Mouse (Mus musculus) gastrocnemius, postnatal 14 days (tissue): ENCODE measurements around the gene Cdc34b. TPM values are rescaled to one million over a fixed set of nuclear protein-coding genes. Genes with fewer than 3 reads are reported as not detected.
"Not testable (repeated sequence)": the region's sequence is repeated elsewhere in the genome, so short reads cannot be mapped to it uniquely, and the experiment has no call there.

Experiments
- DNase-seq: peaks from one replicate; pipeline ENCODE4 v3.0.0; 2021; ENCODE audit warnings: mixed read lengths
- intact Hi-C: fragments of 180-260 bp; cut with DNase I; formaldehyde crosslinking; loops from one replicate; pipeline ENCODE4 v1.15.1; 2025; ENCODE audit warnings: low total_unique reads
- long read RNA-seq, 2 experiments: library from polyadenylated mRNA; stranded (forward); transcript quantifications; one replicate each; pipeline ENCODE4 v2.0.0; 2021
- total RNA-seq, 2 experiments: library from RNA; stranded (reverse); gene quantifications; 2 replicates each; pipeline ENCODE4 v1.2.3; 2021

Cdc34b gene
- under 1 TPM; 0.89 to 0.98 TPM for total RNA-seq
- long read RNA-seq, experiment 1 = 0 reads
- long read RNA-seq, experiment 2 = 0 reads

DNA sequence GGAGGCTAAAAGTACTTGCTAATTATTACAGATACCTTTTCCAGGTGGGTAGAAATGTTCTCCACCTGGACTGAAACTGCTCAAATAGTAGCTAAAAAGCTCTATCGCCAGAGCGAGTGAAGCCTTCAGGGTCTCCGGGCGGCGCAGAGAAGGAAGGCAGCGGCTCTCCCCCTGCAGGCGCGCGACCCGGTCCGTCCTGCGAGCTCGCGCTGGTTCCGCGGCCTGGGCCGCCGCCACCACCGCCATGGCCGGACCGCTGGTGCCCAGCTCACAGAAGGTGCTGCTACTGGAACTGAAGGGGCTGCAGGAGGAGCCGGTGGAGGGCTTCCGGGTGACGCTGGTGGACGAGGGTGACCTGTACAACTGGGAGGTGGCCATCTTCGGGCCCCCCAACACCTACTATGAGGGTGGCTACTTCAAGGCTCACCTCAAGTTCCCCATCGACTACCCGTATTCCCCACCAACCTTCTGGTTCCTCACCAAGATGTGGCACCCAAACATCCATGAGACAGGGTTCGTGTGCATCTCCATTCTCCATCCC is at the start of gene Cdc34b:
Cdc34b (plus strand) TSS at position 51 of the 541 bp plus-strand sequence.
- DNase-seq = no peak
- intact Hi-C loops = no loop called here

DNA sequence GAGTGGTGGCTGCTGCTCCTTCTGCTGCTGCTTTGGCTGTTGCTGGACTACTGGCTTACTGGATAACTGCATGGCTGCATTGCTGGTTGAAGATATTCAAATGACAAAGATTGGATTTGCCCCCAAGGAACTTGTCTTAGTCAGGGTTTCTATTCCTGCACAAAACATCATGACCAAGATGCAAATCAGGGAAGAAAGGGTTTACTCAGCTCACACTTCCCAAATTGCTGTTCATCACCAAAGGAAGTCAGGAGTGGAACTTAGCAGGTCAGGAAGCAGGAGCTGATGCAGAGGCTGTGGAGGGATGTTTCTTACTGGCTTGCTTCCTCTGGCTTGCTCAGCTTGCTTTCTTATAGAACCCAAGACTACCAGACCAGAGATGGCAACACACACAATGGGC is 49.1 kb upstream of the Cdc34b start:
- intact Hi-C loops, DNase-seq: not testable (repeated sequence)

DNA sequence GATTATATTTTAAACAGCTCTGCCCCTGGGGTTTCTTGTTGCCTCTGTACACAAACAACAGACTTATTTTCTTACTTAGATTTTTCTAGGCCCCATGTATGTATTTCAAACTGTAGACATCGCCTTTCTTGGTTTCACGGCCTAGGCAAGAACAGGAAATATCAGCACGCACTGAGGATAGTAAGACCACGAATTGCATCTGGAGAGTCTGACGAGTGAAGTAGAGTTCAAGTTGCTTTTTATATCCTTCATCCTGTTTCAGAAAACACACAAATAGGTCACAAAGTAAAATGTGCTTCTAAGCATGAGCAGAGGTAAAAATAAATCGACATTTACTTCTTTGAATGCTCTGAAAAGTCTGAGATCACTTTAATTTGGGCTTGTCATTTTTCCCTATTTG is 46.1 kb upstream of the Cdc34b start:
- DNase-seq = no peak
- intact Hi-C loops = no loop called here

DNA sequence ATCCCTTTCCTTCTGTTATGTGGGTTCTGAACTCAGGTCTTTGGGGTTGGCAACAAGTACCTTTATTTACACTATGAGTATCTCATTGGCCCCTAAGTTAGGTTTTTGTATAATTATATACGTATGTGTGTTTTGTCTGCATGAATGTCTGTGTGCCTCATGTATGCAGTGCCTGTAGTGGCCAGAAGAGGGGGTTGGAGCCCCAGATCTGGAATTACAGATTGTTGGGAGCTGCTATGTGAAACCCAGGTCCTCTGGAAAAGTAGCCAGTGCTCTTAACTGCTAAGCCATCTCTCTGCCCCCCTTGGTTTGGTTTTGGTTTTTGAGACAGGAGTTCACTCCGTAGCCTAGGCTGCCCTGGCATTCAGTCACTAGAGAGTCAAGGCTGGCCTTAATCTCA is 44.4 kb upstream of the Cdc34b start:
- intact Hi-C loops = no loop called here
- no peak for DNase-seq

DNA sequence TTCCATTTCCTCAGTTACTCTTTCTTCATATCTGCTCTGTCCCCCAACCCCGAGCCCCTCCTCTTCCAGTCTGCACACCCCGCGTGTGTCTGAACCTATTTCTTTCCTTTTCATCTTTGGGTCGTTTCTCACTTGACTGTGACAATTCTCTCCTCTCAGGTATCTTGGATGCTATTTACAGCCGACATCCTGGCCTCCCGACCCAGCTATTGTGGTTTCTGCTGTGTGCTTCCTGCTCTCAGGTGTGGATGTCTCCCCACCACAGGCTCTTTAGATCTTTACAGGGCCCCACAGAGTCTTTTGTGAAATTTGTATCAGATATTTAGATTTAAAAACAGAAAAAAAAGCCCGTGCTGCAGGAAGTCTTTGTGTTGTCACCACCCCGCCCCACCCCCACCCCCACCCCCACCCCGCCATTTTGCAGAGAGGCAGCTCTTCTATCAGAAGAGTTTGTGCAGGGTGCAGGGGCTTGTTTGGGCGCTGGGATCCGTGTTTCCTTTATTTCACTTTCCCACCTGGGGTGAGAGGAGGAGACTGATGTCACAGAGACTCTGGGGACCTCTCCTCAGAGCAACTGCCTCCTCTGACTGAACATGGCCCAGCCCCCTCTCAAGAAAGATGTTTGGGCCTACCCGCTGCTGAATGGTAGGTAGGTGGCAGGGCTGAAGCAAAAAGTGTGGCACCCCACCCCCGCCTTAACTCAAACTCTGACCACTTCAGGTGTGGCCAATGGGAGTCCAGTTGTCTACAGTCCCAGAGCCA is 43.7 kb upstream of the Cdc34b start:
- intact Hi-C loops = no loop called here
- DNase-seq = no peak

DNA sequence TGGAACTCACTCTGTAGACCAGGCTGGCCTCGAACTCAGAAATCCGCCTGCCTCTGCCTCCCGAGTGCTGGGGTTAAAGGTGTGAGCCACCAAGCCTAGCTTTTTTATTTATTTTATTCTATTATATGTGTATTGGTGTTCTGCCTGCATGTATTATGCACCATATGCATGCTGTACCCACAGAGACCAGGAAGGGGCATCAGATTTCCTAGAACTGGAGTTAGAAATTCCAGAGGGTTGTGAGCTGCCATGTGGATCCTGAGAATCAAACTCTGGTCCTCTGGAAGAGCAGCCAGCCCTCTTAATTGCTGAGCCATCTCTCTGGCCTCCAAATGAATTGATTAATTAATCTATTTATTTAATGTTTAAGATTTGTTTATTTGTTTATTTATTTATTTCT is 42.2 kb upstream of the Cdc34b start:
- no peak for DNase-seq
- intact Hi-C loops = no loop called here

DNA sequence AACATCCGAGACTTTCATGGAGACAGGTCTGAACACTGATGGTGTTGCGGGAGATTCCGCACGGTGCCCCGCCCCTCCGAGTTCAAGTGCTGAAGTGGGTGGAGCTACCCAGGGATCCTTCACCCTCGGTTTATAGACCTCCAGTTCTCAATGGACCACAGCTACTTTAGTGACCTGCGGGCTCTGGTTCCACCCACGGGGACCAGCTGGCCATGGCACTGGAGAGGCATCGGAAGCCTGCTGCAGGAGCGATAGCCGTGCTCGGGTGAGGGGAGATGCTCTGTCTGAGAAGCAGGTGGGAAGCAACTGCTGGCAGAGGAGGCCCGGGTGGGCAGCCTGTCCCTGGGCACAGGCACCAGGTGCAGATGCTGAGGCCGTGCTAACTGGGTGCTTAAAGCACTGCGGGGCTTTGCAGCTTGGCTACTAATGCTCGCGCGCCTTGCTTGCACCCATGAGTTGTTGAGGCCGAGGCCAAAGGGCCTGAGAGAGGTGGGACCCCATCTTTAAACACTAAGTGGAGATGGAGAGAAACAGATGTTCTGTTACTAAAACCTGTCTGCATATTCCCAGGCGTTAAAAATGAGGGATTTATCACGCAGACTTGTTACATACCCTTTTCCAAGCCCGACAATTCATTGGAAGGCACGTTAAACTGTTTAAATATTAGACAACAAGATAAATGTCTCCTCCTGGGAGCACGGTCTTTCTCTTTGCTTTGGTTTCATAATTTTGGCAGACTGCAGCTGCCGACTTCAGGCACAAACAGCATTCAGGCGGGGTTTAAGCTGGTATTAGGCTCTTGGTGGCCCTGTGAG is 40.0 kb upstream of the Cdc34b start:
- intact Hi-C loops = no loop called here
- DNase-seq = no peak

DNA sequence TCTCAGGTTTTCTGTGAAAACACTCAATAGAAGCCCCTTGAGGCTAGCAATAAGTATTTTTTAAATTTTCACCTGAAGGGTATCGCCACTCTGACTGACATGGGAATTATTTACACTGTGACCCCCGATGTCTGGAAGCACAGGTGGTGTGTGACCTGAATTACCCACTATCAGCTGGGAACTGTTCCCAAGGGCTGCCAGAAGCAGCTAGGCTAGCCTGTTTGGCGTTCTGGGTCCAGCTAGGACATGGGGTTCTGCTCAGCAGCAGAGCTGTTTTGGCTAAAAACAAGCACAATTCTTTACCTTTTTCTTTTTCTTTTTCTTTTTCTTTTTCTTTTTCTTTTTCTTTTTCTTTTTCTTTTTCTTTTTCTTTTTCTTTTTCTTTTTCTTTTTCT is 39.4 kb upstream of the Cdc34b start:
- no peak for DNase-seq
- intact Hi-C loops = no loop called here

DNA sequence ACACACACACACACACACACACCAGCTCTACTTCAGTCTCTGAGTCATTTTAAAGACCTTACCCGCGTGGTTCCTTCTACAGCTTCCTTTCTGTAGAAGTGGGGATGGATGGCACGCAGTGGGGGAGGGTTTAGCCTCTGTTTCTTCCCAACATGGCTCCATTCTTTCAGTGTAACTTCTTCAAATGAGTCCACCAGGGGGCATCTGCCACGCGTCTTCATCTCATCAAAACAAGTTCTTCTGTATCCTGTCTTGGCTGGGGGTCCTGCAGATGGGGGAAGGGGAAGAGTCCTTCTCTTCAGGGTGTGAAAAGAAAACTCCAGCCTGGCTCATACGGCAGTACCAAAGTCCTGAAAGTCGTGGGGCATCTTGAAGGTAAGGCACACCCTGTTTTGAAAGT is 37.6 kb upstream of the Cdc34b start:
- intact Hi-C loops = no loop called here
- DNase-seq = no peak

DNA sequence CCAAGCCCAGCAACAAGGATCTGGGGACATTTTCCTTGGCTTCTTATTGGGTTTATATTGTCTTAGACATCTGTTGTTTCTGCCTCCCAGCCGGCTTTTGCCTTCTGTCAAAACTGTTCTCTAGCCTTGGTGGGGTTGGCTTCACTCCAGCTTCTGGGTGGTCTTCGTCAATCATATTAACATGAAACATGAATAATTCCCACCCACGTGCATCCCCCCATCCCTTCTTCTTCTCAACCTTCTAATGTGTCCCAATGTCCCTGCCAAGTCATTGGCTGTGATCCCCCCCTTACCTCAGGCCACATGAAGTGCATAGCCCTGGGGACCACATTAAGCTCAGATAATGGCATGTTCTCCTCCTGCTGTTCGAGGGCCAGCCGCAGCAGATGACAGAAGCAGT is 37.1 kb upstream of the Cdc34b start, which contains the start of gene Gm11541:
Gm11541 (minus strand) TSS at position 28 of the 400 bp plus-strand sequence.
- no peak for DNase-seq
- intact Hi-C loops = no loop called here

DNA sequence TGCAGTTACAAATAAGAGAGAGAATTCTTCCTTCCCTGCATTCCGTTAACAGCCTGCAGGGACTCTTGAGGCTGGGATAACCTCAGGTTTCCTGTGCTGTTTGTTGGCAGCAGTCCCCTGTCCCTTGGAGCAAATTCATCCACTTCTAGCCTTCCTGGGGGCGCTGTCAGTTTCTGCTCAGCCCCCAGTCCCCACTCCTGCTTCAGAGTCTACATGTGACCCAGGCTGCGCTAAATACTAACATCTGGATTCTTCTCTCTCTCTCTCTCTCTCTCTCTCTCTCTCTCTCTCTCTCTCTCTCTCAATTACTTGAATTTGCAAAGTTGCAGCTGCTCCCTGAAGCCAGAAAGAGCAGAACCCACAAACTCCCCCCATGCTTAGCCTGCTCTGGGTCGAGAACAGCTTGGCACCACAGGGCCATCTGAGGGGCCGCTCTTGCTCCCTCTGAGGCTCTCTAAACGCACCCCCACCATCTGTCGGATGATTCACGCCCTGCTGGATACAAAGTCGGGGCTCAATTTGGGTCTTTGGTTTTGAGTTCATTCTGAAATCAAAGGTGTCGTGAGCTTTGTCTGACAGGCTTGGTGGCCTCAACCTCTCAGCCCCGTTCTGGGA is 28.2 kb upstream of the Cdc34b start:
- DNase-seq = no peak
- intact Hi-C loops = loop anchor here (10.0 kb wide), 1 partner anchor 79 kb away; no protein-coding TSS in a partner anchor

DNA sequence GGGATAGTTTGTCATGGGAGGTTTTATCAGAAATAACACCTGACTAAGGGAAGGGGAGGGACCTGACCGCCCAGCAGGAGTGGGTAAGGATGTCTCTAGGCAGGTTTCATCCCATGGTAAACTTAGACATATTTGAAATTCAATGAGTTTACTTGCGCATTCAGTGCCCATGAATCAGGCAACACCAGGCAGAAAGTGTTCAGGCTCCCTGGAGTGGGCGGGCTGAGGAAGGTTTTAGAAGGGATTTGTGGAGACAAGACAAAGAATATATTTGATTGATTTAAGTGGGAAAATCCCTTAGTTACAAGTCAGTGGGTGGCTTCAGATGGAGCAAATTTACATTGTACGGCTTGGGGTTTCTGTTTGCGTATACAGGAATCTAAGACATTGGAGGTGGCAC is 26.0 kb upstream of the Cdc34b start:
- intact Hi-C loops = loop anchor here (10.0 kb wide), 1 partner anchor 81 kb away; no protein-coding TSS in a partner anchor
- DNase-seq = no peak

DNA sequence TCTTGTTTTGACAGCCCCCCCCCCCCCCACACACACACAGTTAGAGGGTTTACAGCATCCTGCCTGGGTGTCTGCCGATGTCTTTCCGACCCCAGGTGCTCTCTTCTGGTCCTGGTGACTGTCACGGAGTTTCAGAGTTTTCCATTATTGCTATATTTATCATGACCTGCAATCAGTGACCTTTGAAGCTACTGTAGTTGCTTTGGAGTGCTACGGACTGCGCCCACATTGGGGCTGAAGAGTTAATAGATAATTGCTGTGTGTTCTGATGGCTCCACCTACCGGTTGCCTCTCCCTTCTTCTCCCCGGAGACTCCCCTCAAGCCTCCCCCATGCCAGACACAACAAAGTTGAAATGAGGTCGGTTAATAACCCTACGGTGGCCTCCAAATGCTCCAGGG is 24.8 kb upstream of the Cdc34b start:
- peak; percentile 19 for DNase-seq
- intact Hi-C loops = loop anchor here (10.0 kb wide), 1 partner anchor 82 kb away; no protein-coding TSS in a partner anchor

DNA sequence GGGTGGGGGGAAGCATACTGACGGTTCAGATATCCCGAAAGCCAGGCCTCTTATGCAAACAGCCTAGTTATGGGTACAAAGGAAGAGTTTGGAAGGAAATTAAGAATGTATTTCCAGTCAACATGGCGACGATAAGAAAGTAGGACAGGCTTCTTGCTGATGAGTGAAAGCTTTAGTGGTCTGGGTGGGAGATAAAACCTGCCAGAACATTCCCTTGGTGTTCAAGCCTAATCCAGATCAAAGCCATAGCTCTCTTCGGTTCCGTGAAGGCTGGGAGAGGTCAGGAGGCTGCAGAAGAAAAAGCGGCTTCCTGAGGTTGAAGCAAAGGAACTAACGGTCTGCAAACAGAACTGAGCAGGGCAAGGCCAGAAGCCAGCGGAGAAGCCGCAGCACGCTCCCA is 24.3 kb upstream of the Cdc34b start:
- intact Hi-C loops = loop anchor here (10.0 kb wide), 1 partner anchor 82 kb away; no protein-coding TSS in a partner anchor
- DNase-seq = no peak

DNA sequence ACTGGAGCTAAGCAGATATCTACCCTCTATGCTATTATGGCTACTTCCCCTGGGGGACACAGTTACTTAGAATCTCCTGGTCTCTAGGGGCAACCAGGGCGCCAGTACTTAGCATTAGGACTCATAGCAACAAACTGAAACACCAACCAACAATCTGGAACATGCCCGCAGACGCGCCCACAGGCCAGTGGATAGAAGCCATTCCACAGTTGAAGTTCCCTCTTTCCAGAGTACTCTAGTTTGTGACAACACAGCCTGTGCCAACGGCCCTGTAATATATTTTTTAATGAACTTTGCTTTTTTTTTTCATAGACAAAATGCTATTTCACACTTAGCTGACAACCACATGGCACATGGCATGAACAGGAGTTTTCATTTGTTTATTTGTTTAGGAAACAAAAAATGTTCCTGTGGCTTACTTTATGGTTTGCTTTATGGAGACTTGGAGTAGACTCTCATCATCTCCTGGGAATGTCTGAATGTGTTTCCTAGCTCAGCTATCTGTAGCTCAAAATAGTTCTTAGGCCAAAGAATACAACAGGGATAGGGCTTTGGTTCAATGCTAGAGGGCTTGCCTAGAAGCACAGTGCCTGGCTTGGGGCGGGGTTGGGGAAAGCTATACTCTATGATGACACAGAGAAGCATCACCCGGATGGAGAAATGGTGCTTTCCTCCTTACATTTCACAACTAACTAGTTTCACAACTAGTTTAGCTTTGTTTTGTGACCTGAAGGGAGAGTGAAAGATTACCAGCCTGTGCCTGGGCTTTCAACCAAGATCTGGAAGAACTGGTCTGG is 23.3 kb upstream of the Cdc34b start:
- intact Hi-C loops = loop anchor here (10.0 kb wide), 1 partner anchor 84 kb away; no protein-coding TSS in a partner anchor
- no peak for DNase-seq

DNA sequence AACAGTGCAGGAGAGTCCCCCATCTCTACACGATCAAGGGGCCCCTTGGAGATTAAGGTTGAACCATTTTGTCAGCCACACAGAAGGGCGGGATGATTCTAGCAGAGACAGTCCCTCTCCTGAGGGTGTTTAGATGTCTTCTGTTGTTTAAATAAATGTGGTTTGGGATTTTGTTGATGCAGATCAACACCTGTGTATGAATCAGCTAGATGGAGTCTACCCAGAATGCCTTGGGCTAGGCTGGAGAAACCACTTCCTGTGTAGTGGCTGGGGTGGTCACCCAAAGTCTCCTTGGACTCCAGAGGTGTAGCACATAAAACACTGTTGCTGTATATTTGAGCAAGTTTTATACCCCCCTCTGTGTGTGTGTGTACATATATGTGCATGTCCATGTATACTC is 22.4 kb upstream of the Cdc34b start:
- intact Hi-C loops = loop anchor here (10.0 kb wide), 1 partner anchor 84 kb away; no protein-coding TSS in a partner anchor
- no peak for DNase-seq

DNA sequence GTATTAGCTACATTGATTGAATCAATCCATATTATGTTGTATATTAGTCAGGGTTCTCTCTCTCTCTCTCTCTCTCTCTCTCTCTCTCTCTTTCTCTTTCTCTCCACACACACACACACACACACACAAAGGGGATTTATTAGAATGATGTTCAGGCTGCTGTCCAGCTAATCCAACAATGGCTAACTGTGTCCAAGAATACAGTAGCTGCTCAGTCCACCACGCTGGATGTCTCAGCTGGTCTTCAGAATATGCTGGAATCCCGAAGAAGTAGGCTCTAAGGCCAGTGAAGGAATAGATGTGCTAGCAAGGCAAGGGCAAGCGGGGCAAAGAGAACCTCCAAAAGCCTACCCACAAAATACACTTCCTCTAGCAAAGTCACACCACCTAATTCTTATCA is 14.3 kb upstream of the Cdc34b start:
- DNase-seq = no peak
- intact Hi-C loops = no loop called here

DNA sequence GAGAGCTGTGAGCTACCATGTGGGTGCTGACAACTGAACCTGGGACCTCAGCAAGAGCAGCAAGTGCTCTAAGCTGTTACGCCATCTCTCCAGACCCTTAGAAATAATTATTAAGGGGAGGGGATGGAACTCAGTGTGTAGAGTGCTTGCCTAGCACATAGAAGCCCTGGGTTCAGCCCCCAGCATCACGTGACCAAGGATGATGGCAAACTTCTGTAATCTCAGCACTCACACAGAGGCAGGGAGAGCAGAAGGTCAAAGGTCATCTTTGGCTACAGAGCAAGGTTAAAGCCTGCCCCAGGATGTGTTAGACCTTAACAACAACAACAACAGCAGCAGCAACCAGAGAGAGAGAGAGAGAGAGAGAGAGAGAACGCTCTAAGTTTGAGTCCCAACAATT is 13.0 kb upstream of the Cdc34b start:
- intact Hi-C loops = no loop called here

DNA sequence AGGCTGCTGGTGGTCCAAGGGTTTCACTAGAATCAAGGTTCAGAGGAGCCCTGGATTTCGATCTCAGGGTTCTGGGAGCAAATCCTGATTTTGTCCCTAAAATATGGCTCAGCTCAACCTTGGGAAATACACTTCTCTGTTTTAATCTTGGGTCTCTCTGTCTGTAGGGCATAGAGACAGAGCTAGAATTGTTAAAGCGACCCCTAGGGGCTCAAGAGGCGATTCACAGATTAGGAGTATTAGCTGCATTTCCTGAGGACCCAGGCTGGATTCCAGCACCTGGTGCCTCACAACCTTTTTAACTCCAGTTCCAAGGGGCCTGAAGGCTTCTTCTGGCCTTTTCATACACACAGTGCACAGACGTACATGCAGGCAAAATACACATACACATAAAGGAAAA is 12.0 kb upstream of the Cdc34b start:
- DNase-seq = no peak
- intact Hi-C loops = no loop called here

More for the DNA sequence above, 13.0 kb upstream of the Cdc34b start:
- no peak for DNase-seq
